Mouse (Mus musculus) liver, embryonic 16.5 days (tissue): ENCODE data around the gene Khnyn. TPM values are rescaled to one million over a fixed set of nuclear protein-coding genes. Genes with fewer than 3 reads are reported as not detected.
A peak's percentile ranks its signal among the peaks of the same experiment; 100 is the strongest.

Source experiments
- ATAC-seq: fragments of 200-750 bp; cut with Nextera tagmentation; 2 replicates; pipeline ENCODE4 v1.8.0; 2017; ENCODE audit warnings: low read depth, mild to moderate bottlenecking, moderate number of reproducible peaks, moderate library complexity
- H3K27ac ChIP-seq: fragments of 300-500 bp; sonication (generic); 2 replicates; pipeline ENCODE4 v1.5.1; 2014; ENCODE audit warnings: mild to moderate bottlenecking, low read length
- H3K27me3 ChIP-seq: fragments of 300-500 bp; sonication (generic); 2 replicates; pipeline ENCODE4 v1.6.1; 2014; ENCODE audit warnings: low read depth, low read length, mixed read lengths; ENCODE audit not compliant: control insufficient read depth, insufficient read depth
- H3K36me3 ChIP-seq: fragments of 300-500 bp; sonication (generic); 2 replicates; pipeline ENCODE4 v1.6.1; 2014; ENCODE audit warnings: mild to moderate bottlenecking; ENCODE audit not compliant: control insufficient read depth, insufficient read depth
- H3K4me1 ChIP-seq: fragments of 300-500 bp; sonication (generic); 2 replicates; pipeline ENCODE4 v1.6.1; 2014; ENCODE audit warnings: low read depth, low read length, mixed read lengths; ENCODE audit not compliant: control insufficient read depth
- H3K4me2 ChIP-seq: fragments of 300-500 bp; sonication (generic); 2 replicates; pipeline ENCODE4 v1.6.1; 2014; ENCODE audit warnings: low read depth, low read length, mixed read lengths
- H3K4me3 ChIP-seq: fragments of 300-500 bp; sonication (generic); 2 replicates; pipeline ENCODE4 v1.5.1; 2014; ENCODE audit warnings: low read depth, mild to moderate bottlenecking, low read length
- H3K9ac ChIP-seq: fragments of 300-500 bp; sonication (generic); 2 replicates; pipeline ENCODE4 v1.6.1; 2014; ENCODE audit warnings: low read depth, low read length
- H3K9me3 ChIP-seq: fragments of 300-500 bp; sonication (generic); replicated peaks from 2 replicates; pipeline ENCODE4 v1.6.1; 2016; ENCODE audit warnings: low read length; ENCODE audit not compliant: control insufficient read depth
- WGBS: fragments of 180-500 bp; shearing (Covaris S2); extraction: QIAGEN DNeasy Blood & Tissue Kit; methylation state at CpG from one replicate; pipeline ENCODE4 v1.1.7; 2014; ENCODE audit not compliant: insufficient replicate concordance; 5-methylcytosine and 5-hydroxymethylcytosine counted together
- polyA plus RNA-seq: library from polyadenylated mRNA; unstranded; fragments of >200 nt; fragmentation: Nextera tagmentation; extraction: Ambion mirVana; gene quantifications from 2 replicates; pipeline ENCODE4 v1.2.1, GENCODE M21; 2015

Gene Khnyn
- polyA plus RNA-seq, 1 experiment from 2014 or later: 12.8 TPM

DNA sequence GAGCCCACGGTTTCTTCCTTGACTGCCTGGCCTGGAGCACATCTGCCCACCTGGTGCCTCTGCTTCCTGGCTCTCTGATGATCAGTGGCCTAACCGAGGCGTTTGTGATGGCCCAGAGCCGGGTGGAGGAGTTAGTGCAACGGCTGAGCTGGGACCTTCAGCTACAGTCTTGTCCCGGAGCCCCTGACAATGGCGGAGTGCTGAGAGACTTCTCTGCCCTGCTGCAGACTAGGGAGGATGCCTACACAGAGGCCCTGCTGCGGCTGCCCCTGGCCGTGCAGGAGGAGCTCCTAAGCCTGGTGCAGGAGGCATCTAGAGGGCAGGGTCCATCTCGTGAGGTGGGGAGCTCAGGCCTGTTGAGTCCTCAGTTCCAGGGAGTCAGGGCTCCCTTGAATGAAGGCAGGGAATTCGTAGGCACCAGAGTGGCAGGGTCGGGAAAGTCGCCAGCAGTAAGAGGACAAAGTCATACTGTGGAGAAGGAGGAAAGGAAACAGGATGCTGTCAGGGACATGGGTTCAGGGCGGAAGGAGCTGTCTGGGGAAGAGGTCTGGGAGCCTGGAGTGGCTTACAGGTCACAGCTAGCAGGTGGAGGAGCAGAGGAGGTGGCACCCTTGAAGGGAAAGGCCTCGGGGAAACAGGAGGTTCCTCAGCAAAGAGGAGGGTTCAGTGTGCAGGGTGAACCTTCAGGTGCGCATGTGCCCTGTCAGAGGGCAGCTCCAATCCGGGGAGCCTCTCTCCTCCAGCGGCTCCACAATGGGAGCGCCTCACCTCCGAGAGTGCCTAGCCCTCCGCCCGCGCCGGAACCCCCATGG, 2.0 kb downstream of the Khnyn start:
- peaks cover 35% of the 10 kb centered on the region for H3K36me3 ChIP-seq
- H3K4me1 ChIP-seq: peaks cover 39% of the 10 kb centered on the region

GRCm38 (mm10) chr14:55897671-55898070, 12.9 kb downstream of the Khnyn start:
- no peak for ATAC-seq
- H3K9me3 ChIP-seq: no peaks in the 10 kb centered on the region
- WGBS: 78% methylated on average over 12 of the region's 12 CpGs
- H3K36me3 ChIP-seq: peaks cover 30% of the 10 kb centered on the region
- no peak overlapping the region for H3K9ac ChIP-seq
- H3K4me3 ChIP-seq: no peak overlapping the region
- no peaks in the 10 kb centered on the region; the same call in 1 of the 2 replicates for H3K27me3 ChIP-seq
- peaks cover 12% of the 10 kb centered on the region; the same call in 1 of the 2 replicates for H3K4me1 ChIP-seq
- H3K4me2 ChIP-seq: no peak overlapping the region
- H3K27ac ChIP-seq: no peak overlapping the region

More for the DNA sequence above, 2.0 kb downstream of the Khnyn start:
- peak overlapping the region; percentile 79 for H3K4me3 ChIP-seq
- no peak for ATAC-seq
- WGBS: 84% methylated on average over 24 of the region's 24 CpGs
- H3K27me3 ChIP-seq: no peaks in the 10 kb centered on the region
- H3K27ac ChIP-seq: no peak overlapping the region
- H3K9me3 ChIP-seq: no peaks in the 10 kb centered on the region
- H3K4me2 ChIP-seq: peak overlapping the region; percentile 77; the same call in 1 of the 2 replicates
- peak overlapping the region; percentile 26; the same call in 1 of the 2 replicates for H3K9ac ChIP-seq

GRCm38 (mm10) chr14:55898947-55899346, 14.2 kb downstream of the Khnyn start:
- Histone ChIP-seq H3K9me3 (no peaks in the 10 kb centered on the region), H3K27me3 (no peaks in the 10 kb centered on the region; the same call in 1 of the 2 replicates), H3K9ac (no peak overlapping the region), H3K36me3 (peaks cover 27% of the 10 kb centered on the region), H3K4me3 (no peak overlapping the region), H3K4me1 (peaks cover 12% of the 10 kb centered on the region; the same call in 1 of the 2 replicates), H3K27ac (no peak overlapping the region), H3K4me2 (no peak overlapping the region)
- no peak for ATAC-seq
- 81% methylated on average over 7 of the region's 7 CpGs for WGBS

DNA sequence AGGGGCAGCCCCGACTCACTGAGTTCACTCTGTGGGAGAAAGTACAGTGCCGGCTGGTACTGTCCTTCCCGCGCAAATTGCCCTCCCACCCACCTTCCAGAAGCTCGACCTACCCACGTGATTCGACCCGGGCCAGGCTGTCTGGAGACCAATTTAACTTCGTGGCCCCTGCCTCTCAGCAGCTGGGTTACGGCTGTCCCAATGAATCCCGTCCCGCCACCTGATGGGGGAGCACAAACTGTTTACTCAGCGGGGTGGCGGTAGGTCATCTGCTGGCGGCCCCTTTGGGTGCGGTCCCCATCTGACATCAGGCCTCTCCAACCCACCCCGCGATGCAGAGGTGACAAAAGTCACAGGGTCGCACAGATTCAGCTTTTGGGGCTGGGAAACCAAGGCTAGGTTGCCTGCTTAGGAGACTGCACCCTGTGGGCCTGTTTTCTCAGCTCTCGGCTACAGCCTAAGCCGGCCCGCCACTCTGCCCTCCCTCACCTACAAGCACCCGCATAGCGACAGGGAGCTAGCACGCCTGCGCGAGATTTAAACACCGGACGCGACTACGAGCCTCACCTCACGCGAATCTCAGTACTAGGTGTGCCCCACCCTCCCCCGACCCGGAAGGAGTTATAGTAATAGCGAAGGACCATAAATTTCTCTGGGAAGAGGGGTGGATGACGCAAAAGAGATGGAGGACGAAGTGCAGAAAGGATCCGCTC, 15.1 kb downstream of the Khnyn start, which contains the start of gene Sdr39u1:
Gene Sdr39u1, minus strand, starts transcription at position 593 of the 713 bp plus-strand sequence.
- WGBS: under 1% methylated on average over 39 of the region's 39 CpGs
- peak within 1 kb of the TSS; percentile 53 for H3K9ac ChIP-seq
- peak; percentile 73 for ATAC-seq

DNA sequence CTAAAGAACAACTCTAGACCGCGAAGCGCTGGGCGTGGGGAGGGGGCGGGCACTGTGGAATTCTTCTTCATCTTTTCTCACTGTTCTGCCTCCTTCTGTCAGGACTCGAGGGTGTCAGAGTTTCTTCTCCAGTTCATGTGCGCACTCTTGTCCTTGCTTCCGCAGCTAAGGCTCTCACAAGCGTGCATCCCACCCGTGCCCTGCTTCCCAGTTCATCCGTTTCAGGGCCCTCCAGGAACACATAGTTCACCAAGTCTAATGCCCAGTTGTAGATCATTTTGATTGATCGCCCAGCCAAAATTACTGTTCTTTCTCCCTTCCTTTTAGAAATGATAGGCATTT, 15.6 kb downstream of the Khnyn start:
- peak overlapping the region; percentile 51 for H3K4me3 ChIP-seq
- 8% methylated on average over 12 of the region's 12 CpGs for WGBS
- H3K4me2 ChIP-seq: peak overlapping the region; percentile 73
- H3K9me3 ChIP-seq: no peaks in the 10 kb centered on the region
- no peak overlapping the region for H3K27ac ChIP-seq
- peak overlapping the region; percentile 53 for H3K9ac ChIP-seq
- no peaks in the 10 kb centered on the region; the same call in 1 of the 2 replicates for H3K27me3 ChIP-seq
- H3K36me3 ChIP-seq: peaks cover 12% of the 10 kb centered on the region
- H3K4me1 ChIP-seq: peaks cover 12% of the 10 kb centered on the region; the same call in 1 of the 2 replicates
- ATAC-seq: no peak

More for the DNA sequence above, 15.1 kb downstream of the Khnyn start, which contains the start of gene Sdr39u1:
- H3K9me3 ChIP-seq: no peaks in the 10 kb centered on the region
- peak within 1 kb of the TSS; percentile 73 for H3K4me2 ChIP-seq
- H3K36me3 ChIP-seq: peaks cover 18% of the 10 kb centered on the region
- peak within 1 kb of the TSS; percentile 51 for H3K4me3 ChIP-seq
- H3K4me1 ChIP-seq: peaks cover 12% of the 10 kb centered on the region; the same call in 1 of the 2 replicates
- no peaks in the 10 kb centered on the region; the same call in 1 of the 2 replicates for H3K27me3 ChIP-seq
- 0 out of 2 replicates have a peak within 1 kb of the TSS, but pooled peaks have one; percentile 11 for H3K27ac ChIP-seq

- 11% methylated on average over 1 of the region's 1 CpGs for WGBS
- Histone ChIP-seq H3K4me2 (no peak overlapping the region), H3K9me3 (no peaks in the 10 kb centered on the region), H3K27ac (no peak overlapping the region), H3K27me3 (no peaks in the 10 kb centered on the region), H3K36me3 (no peaks in the 10 kb centered on the region), H3K4me1 (no peaks in the 10 kb centered on the region; the same call in 1 of the 2 replicates), H3K4me3 (no peak overlapping the region), H3K9ac (no peak overlapping the region)
- ATAC-seq: no peak
Measured at GRCm38 (mm10) chr14:55905518-55905917, 20.8 kb downstream of the Khnyn start.

- H3K36me3 ChIP-seq: no peaks in the 10 kb centered on the region
- no peaks in the 10 kb centered on the region for H3K4me1 ChIP-seq
- 20% methylated on average over 4 of the region's 4 CpGs for WGBS
- H3K9ac ChIP-seq: no peak overlapping the region
- no peak overlapping the region for H3K4me2 ChIP-seq
- no peaks in the 10 kb centered on the region for H3K27me3 ChIP-seq
- no peak overlapping the region for H3K4me3 ChIP-seq
- no peaks in the 10 kb centered on the region for H3K9me3 ChIP-seq
- no peak overlapping the region for H3K27ac ChIP-seq
- ATAC-seq: no peak
Measured at GRCm38 (mm10) chr14:55913406-55913805, 28.7 kb downstream of the Khnyn start.

GRCm38 (mm10) chr14:55918240-55919082, 33.7 kb downstream of the Khnyn start:
- Histone ChIP-seq H3K9ac (no peak overlapping the region), H3K9me3 (no peaks in the 10 kb centered on the region), H3K27me3 (no peaks in the 10 kb centered on the region), H3K4me3 (no peak overlapping the region), H3K27ac (no peak overlapping the region), H3K36me3 (no peaks in the 10 kb centered on the region), H3K4me1 (peaks cover 14% of the 10 kb centered on the region), H3K4me2 (no peak overlapping the region)
- WGBS: 32% methylated on average over 14 of the region's 14 CpGs
- ATAC-seq: no peak
